Mouse (Mus musculus) heart, embryonic 16.5 days (tissue): Measurements from ENCODE around the gene Kctd7. TPM values are rescaled to one million over a fixed set of nuclear protein-coding genes. Genes with fewer than 3 reads are reported as not detected.

Source experiments
- ATAC-seq: fragments of 200-750 bp; cut with Nextera tagmentation; replicated peaks from 2 replicates; pipeline ENCODE4 v1.8.0; 2017; ENCODE audit warnings: moderate number of reproducible peaks; ENCODE audit not compliant: insufficient read depth, low FRiP score; ENCODE audit errors: extremely low read depth
- H3K27ac ChIP-seq: fragments of 300-500 bp; sonication (generic); 2 replicates; pipeline ENCODE4 v1.5.1; 2014; ENCODE audit warnings: mild to moderate bottlenecking, low read length, control low read depth, moderate library complexity
- H3K27me3 ChIP-seq: fragments of 300-500 bp; sonication (generic); 2 replicates; pipeline ENCODE4 v1.6.1; 2014; ENCODE audit warnings: low read length, mixed read lengths; ENCODE audit not compliant: control insufficient read depth, insufficient read depth
- H3K36me3 ChIP-seq: fragments of 300-500 bp; sonication (generic); 2 replicates; pipeline ENCODE4 v1.6.1; 2014; ENCODE audit not compliant: control insufficient read depth, insufficient read depth
- H3K4me1 ChIP-seq: fragments of 300-500 bp; sonication (generic); 2 replicates; pipeline ENCODE4 v1.6.1; 2014; ENCODE audit warnings: low read length, mixed read lengths; ENCODE audit not compliant: control insufficient read depth, insufficient read depth
- H3K4me2 ChIP-seq: fragments of 300-500 bp; sonication (generic); 2 replicates; pipeline ENCODE4 v1.6.1; 2014; ENCODE audit warnings: low read depth, mild to moderate bottlenecking, control low read depth, low read length
- H3K4me3 ChIP-seq: fragments of 300-500 bp; sonication (generic); 2 replicates; pipeline ENCODE4 v1.5.1; 2014; ENCODE audit warnings: mild to moderate bottlenecking, control low read depth, low read length
- H3K9ac ChIP-seq: fragments of 300-500 bp; sonication (generic); 2 replicates; pipeline ENCODE4 v1.6.1; 2014; ENCODE audit warnings: low read length, control low read depth
- H3K9me3 ChIP-seq: fragments of 300-500 bp; sonication (generic); replicated peaks from 2 replicates; pipeline ENCODE4 v1.6.1; 2016; ENCODE audit warnings: low read length; ENCODE audit not compliant: control insufficient read depth
- WGBS: fragments of 180-500 bp; shearing (Covaris S2); extraction: QIAGEN DNeasy Blood & Tissue Kit; methylation state at CpG from one replicate; pipeline ENCODE4 v1.1.7; 2014; 5-methylcytosine and 5-hydroxymethylcytosine counted together
- polyA plus RNA-seq: library from polyadenylated mRNA; unstranded; fragments of >200 nt; fragmentation: Nextera tagmentation; extraction: Ambion mirVana; gene quantifications from 2 replicates; pipeline ENCODE4 v1.2.1, GENCODE M21; 2015

Kctd7 gene
- polyA plus RNA-seq, 1 experiment from 2014 or later = 5.5 TPM

- 92% methylated on average over 13 of the region's 13 CpGs for WGBS
- H3K4me2 ChIP-seq = no peak overlapping the region
Measured at GRCm38 (mm10) chr5:130136597-130136996, 8.1 kb upstream of the Kctd7 start.

GRCm38 (mm10) chr5:130139393-130139792 lies 5.3 kb upstream of the Kctd7 start:
- H3K4me2 ChIP-seq = no peak overlapping the region
- H3K4me3 ChIP-seq = no peak overlapping the region
- no peak overlapping the region for H3K27ac ChIP-seq
- no peak overlapping the region for H3K9ac ChIP-seq
- H3K4me1 ChIP-seq = peaks cover 5% of the 10 kb centered on the region
- ATAC-seq = no peak
- 20% methylated on average over 8 of the region's 8 CpGs for WGBS
- H3K9me3 ChIP-seq = no peaks in the 10 kb centered on the region
- peaks cover 11% of the 10 kb centered on the region; the same call in 1 of the 2 replicates for H3K27me3 ChIP-seq
- no peaks in the 10 kb centered on the region for H3K36me3 ChIP-seq

More at GRCm38 (mm10) chr5:130136597-130136996, 8.1 kb upstream of the Kctd7 start:
- no peak for ATAC-seq
- no peak overlapping the region for H3K4me3 ChIP-seq
- H3K4me1 ChIP-seq = no peaks in the 10 kb centered on the region
- H3K27me3 ChIP-seq = peaks cover 11% of the 10 kb centered on the region; the same call in 1 of the 2 replicates
- H3K27ac ChIP-seq = no peak overlapping the region
- no peaks in the 10 kb centered on the region for H3K36me3 ChIP-seq
- H3K9ac ChIP-seq = no peak overlapping the region
- no peaks in the 10 kb centered on the region for H3K9me3 ChIP-seq

GRCm38 (mm10) chr5:130141138-130141537 lies 3.5 kb upstream of the Kctd7 start:
- no peak overlapping the region for H3K4me3 ChIP-seq
- 73% methylated on average over 5 of the region's 5 CpGs for WGBS
- H3K27ac ChIP-seq = no peak overlapping the region
- H3K36me3 ChIP-seq = no peaks in the 10 kb centered on the region
- H3K9ac ChIP-seq = no peak overlapping the region
- H3K4me2 ChIP-seq = no peak overlapping the region
- peaks cover 11% of the 10 kb centered on the region; the same call in 1 of the 2 replicates for H3K27me3 ChIP-seq
- H3K9me3 ChIP-seq = no peaks in the 10 kb centered on the region
- peaks cover 12% of the 10 kb centered on the region for H3K4me1 ChIP-seq
- no peak for ATAC-seq

- H3K36me3 ChIP-seq = no peaks in the 10 kb centered on the region
- H3K27me3 ChIP-seq = peaks cover 11% of the 10 kb centered on the region; the same call in 1 of the 2 replicates
- no peak for ATAC-seq
- H3K9me3 ChIP-seq = no peaks in the 10 kb centered on the region
- no peak overlapping the region for H3K4me2 ChIP-seq
- H3K4me3 ChIP-seq = no peak overlapping the region
- no peak overlapping the region for H3K27ac ChIP-seq
- H3K9ac ChIP-seq = no peak overlapping the region
- WGBS = 42% methylated on average over 4 of the region's 4 CpGs
- peaks cover 12% of the 10 kb centered on the region for H3K4me1 ChIP-seq
Measured at GRCm38 (mm10) chr5:130142041-130142440, 2.6 kb upstream of the Kctd7 start.

- no peak overlapping the region for H3K4me2 ChIP-seq
- H3K27ac ChIP-seq = no peak overlapping the region
- H3K4me3 ChIP-seq = no peak overlapping the region
- H3K36me3 ChIP-seq = no peaks in the 10 kb centered on the region
- ATAC-seq = no peak
- peaks cover 11% of the 10 kb centered on the region; the same call in 1 of the 2 replicates for H3K27me3 ChIP-seq
- no peaks in the 10 kb centered on the region for H3K9me3 ChIP-seq
- H3K4me1 ChIP-seq = peaks cover 12% of the 10 kb centered on the region
- no peak overlapping the region for H3K9ac ChIP-seq
- WGBS = 84% methylated on average over 7 of the region's 7 CpGs
Measured at GRCm38 (mm10) chr5:130143101-130143500, 1.6 kb upstream of the Kctd7 start.

- Histone ChIP-seq H3K9ac (peak overlapping the region; percentile 67), H3K36me3 (0 out of 2 replicates have a peak, but pooled peaks cover 3% of the 10 kb centered on the region), H3K4me1 (peaks cover 12% of the 10 kb centered on the region), H3K4me2 (peak overlapping the region; percentile 94), H3K4me3 (peak overlapping the region; percentile 74), H3K27ac (peak overlapping the region; percentile 37), H3K9me3 (no peaks in the 10 kb centered on the region), H3K27me3 (peaks cover 6% of the 10 kb centered on the region; the same call in 1 of the 2 replicates)
- ATAC-seq = peak; percentile 37
- 2% methylated on average over 20 of the region's 20 CpGs for WGBS
Measured at GRCm38 (mm10) chr5:130143977-130144333, 706 bp upstream of the Kctd7 start.

GRCm38 (mm10) chr5:130145961-130146360 lies 1.3 kb downstream of the Kctd7 start:
- no peak for ATAC-seq
- Histone ChIP-seq H3K27ac (no peak overlapping the region), H3K4me2 (peak overlapping the region; percentile 94), H3K4me1 (peaks cover 12% of the 10 kb centered on the region), H3K36me3 (0 out of 2 replicates have a peak, but pooled peaks cover 6% of the 10 kb centered on the region), H3K4me3 (peak overlapping the region; percentile 74; the same call in 1 of the 2 replicates), H3K27me3 (peaks cover 4% of the 10 kb centered on the region; the same call in 1 of the 2 replicates), H3K9ac (no peak overlapping the region), H3K9me3 (no peaks in the 10 kb centered on the region)
- 67% methylated on average over 8 of the region's 8 CpGs for WGBS

- H3K9ac ChIP-seq = no peak overlapping the region
- H3K36me3 ChIP-seq = peaks cover 14% of the 10 kb centered on the region
- no peaks in the 10 kb centered on the region for H3K27me3 ChIP-seq
- ATAC-seq = no peak
- no peak overlapping the region for H3K27ac ChIP-seq
- no peak overlapping the region for H3K4me2 ChIP-seq
- H3K4me1 ChIP-seq = peaks cover 9% of the 10 kb centered on the region; the same call in 1 of the 2 replicates
- H3K4me3 ChIP-seq = no peak overlapping the region
- H3K9me3 ChIP-seq = no peaks in the 10 kb centered on the region
- 74% methylated on average over 7 of the region's 7 CpGs for WGBS
Measured at GRCm38 (mm10) chr5:130149726-130150310, 5.2 kb downstream of the Kctd7 start.

GRCm38 (mm10) chr5:130154286-130154685 lies 9.6 kb downstream of the Kctd7 start:
- ATAC-seq = no peak
- Histone ChIP-seq H3K4me2 (no peak overlapping the region), H3K9me3 (no peaks in the 10 kb centered on the region), H3K9ac (no peak overlapping the region), H3K27me3 (no peaks in the 10 kb centered on the region), H3K4me3 (no peak overlapping the region), H3K27ac (no peak overlapping the region), H3K36me3 (peaks cover 10% of the 10 kb centered on the region), H3K4me1 (peaks cover 2% of the 10 kb centered on the region; the same call in 1 of the 2 replicates)
- WGBS = 80% methylated on average over 2 of the region's 2 CpGs
